Mouse (Mus musculus) monocyte, adult 2 months (primary cell): ENCODE data around the gene Olfr811.

Experiments used
- DNase-seq, 2 experiments: peaks; one replicate each; pipeline ENCODE4 v3.0.0; 2022; ENCODE audit warnings: low spot score in 2 of 2, low read depth in 1 of 2

Olfr811 gene

GRCm38 (mm10) chr10:129804296-129804695 lies at the start of gene Olfr811:
Gene Olfr811, minus strand, starts transcription at chr10:129804396.
- no peak for DNase-seq

GRCm38 (mm10) chr10:129847343-129847742 lies 43.1 kb upstream of the Olfr811 start:
- DNase-seq, result no peak

- no peak for DNase-seq
These were observed 41.8 kb upstream of the Olfr811 start, which contains the start of gene Olfr812 for GRCm38 (mm10) chr10:129845994-129846393. Gene Olfr812, minus strand, starts transcription at chr10:129846094.

- DNase-seq, result no peak
These were observed 9.4 kb downstream of the Olfr811 start, which contains the start of gene Olfr810 for GRCm38 (mm10) chr10:129794817-129795216. Gene Olfr810, minus strand, starts transcription at chr10:129794917.

- DNase-seq, result no peak
These were observed 26.1 kb downstream of the Olfr811 start for GRCm38 (mm10) chr10:129778123-129778522.

- no peak for DNase-seq
These were observed 29.9 kb downstream of the Olfr811 start, which contains the start of gene Olfr809 for GRCm38 (mm10) chr10:129774338-129774737. Gene Olfr809, plus strand, starts transcription at chr10:129774638.

- DNase-seq, result no peak
These were observed 39.0 kb downstream of the Olfr811 start, which contains the start of gene Olfr808 for GRCm38 (mm10) chr10:129765182-129765581. Gene Olfr808, plus strand, starts transcription at chr10:129765482.

- no peak for DNase-seq
These were observed 46.5 kb downstream of the Olfr811 start, which contains the start of gene Olfr807 for GRCm38 (mm10) chr10:129757693-129758092. Gene Olfr807, minus strand, starts transcription at chr10:129757793.
